Mouse (Mus musculus): ENCODE measurements around the gene Zan.
A peak's percentile ranks its signal among the peaks of the same experiment; 100 is the strongest.

The Zan gene

DNA sequence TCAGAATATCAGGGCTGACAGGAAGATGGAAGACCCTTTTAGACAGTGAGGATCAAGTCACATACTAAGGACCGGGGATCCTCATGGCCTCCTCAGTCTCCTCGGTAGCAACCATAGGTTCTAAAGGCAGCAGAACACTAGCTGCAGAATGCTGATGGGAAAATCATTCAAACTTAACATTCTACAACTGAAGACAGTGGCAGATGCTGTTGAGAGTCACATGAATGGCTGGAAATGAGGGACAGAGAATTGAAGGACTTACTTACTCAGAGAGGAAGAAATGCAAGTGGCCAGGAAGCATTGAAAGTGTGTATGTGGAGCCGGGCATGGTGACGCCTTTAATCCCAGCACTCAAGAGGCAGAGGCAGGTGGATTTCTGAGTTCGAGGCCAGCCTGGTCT lies at the start of gene Zan:
TSS of gene Zan (minus strand) at position 101 of the 400 bp plus-strand sequence.
- DNase-seq (ENCODE audit: low read depth, low spot score), result no peak

DNA sequence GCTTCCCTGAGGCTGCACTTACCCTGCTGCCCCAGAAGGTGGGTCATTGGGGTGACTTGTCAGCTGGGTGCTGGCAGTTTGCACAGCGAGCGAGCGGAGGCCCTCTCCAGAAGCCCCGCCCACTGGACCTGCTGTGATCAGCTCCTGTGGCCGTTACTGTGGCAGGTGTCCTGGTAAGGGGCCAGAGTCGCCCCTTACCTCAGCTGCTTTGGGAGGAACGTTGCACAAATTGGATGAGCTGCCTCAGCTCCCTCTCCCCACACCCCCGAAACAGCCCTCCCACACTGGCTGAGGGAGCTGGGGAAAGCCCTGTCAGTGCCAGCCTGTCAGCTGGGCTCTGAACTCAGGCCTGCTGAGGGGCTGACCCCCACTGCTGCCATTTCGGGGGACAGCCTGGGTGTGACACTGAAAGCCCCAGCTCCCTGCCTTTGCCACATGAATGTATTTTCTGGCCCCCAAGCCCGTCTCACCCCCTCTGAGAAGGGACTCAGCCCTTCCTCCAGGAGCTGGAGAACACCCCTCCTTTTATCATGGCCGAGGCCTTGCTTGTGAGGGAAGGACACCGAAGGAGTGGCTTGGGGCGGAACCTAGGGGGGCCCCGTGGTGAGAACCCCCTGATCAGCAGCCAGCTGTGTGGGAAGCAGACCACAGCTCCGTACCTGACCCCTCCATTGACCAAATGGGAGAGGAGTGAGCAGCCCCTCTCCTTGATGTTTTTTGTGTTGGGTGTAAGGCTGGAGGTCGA lies 49.5 kb upstream of the Zan start:
- DNase-seq (ENCODE audit: low read depth, low spot score), result no peak

DNA sequence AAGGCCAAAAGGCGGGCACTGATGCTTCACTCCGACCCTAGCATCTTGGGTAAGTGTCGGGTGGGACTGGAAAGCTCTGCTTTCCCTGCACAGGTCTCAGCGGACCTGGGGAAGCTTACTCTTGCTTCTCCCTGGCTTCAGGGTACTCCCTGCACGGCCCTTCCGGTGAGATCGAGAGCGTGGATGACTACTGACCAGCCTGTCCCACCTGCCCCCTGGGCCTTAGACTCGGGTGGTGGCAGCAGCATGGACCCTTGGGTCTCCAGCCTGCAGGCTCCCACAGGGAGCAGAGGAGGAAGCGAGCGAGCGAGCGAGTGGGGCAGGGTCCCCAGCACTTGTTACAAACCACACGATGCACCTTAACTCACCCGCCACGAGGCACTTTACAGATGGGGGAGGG lies 48.6 kb upstream of the Zan start:
- DNase-seq (ENCODE audit: low read depth, low spot score), result no peak

DNA sequence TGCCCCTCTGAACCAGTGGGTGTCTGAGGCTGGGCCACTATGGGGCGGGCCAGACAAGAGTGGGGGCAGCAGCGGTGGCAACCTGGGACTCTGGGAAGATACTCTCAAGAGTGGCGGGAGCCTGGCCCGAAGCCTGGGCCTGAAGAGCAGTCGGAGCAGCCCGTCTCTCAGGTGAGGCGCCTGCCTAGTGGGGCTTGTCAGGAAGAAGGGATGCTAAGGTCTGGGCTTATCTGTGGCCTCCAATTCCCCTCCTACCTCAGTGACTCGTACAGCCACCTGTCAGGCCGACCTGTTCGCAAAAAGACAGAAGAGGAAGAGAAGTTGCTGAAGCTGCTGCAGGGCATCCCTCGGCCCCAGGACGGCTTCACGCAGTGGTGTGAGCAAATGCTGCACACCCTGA lies 47.8 kb upstream of the Zan start:
- no peak for DNase-seq (ENCODE audit: low read depth, low spot score)

DNA sequence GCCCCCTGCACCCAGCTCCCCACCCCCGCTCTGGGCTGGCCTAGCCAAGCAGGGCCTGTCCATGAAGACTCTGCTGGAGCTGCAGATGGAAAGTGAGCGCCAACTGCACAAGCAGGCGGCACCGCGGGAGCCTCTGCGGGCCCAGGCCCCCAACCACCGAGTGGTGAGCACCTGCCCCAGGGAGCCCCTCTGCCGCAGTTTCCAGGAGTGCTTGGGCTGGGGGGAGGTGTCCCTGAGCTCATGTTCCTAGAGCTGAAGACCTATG lies 47.3 kb upstream of the Zan start:
- no peak for DNase-seq (ENCODE audit: low read depth, low spot score)

DNA sequence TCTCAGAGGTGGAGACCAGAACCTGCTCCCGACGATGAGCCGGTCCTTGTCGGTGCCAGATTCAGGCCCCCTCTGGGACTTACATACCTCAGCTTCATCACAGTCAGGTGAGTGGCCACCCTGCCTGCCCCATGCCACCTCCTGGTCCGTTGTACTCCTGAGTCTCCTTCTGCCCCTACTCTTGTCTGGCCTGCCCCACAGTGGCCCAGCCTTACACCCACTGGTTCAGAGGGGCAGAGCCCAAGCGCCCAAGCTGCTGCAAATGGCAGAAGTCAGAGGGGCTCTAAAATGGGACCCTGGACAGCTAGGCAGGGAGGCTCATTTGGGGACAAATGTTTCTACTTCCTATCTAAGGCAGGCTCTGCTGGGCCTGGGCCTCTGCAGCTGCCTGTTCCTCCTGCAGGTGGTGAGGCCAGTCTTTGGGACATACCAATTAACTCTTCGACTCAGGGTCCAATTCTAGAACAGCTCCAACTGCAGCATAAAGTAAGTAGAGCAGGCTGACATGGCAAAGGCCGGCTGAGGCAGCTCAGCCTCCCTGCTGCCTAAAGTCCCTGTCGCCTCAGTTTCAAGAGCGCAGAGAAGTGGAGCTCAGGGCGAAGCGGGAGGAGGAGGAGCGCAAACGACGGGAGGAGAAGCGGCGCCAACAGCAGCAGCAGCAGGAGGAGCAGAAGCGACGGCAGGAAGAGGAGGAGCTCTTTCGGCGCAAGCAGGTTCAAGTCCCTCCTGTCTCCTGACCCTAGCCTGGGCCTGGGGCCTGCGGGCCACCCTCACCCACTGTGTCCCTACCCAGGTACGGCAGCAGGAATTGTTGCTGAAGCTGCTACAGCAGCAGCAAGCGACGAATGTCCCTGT lies 46.8 kb upstream of the Zan start:
- no peak for DNase-seq (ENCODE audit: low read depth, low spot score)

DNA sequence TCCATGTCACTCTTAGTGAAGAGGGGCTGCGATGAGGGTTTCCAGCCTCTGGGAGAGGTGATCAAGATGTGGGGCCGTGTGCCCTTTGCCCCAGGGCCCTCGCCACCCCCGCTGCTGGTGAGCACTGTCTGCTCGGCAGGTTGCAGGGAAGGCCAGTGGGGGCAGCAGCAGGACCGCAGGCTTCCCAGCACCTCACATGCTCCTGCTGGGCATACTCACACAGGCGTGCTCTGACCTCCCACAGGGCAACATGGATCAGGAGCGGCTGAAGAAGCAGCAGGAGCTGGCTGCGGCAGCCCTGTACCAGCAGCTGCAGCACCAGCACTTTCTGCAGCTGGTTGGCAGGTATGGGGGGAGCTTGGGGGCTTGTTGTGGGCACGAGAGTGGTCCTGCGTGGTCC lies 45.8 kb upstream of the Zan start:
- DNase-seq (ENCODE audit: low read depth, low spot score), result no peak

DNA sequence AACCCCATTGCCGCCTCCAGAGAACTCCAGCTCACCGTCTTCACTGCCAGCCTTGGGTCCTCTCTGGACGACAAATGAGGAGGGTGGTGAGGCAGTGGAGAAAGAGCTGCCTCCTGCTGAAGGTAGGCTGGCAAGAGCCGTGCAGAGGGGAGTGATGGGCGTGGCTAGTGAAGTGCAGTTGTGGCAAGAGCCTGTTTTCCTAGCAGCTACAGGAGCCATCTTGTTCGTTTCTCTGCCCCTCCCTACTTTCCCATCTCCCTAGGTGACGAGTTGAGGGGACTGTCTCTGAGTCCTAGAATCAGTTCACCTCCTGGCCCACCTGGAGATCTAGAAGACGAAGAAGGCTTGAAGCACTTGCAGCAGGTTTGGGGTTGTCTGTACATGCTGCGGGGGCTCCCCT lies 45.0 kb upstream of the Zan start:
- no peak for DNase-seq (ENCODE audit: low read depth, low spot score)

DNA sequence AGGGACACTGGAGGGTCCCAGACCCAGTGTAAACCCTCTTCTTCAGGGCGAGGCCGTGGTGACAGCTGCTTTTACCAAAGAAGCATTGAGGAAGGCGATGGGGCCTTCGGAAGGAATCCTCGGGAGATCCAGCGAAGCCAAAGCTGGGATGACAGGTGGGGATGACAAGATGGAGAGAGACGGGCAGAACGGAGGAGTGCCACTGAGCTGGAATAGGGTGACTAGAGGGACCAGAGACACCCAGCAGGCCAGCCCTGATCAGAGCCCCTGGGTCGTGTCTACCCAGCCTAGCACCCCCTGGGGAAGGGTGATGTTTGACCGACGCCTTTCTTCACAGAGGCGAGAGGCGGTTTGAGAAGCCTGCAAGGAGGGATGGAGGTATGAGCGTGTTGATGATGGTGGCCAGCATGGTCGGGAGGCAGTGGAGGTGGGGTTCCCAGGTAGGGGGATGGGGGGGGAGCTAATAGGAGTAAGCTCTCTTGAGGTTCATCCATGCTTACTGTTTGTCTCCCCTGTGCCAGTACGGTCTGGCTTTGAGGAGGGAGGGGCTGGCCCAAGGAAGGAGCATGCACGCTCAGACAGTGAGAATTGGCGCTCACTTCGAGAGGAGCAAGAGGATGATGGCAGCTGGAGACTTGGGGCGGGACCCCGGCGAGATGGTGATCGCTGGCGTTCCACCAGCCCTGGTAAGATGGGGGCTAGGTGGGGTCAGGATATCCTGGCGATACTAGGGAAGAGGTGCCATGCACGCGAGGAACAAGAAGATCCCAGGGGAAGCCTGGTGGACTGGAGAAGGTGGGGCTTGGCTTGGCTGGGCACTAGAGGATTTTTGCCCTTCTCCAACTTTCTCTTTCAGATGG lies 43.1 kb upstream of the Zan start:
- DNase-seq (ENCODE audit: low read depth, low spot score), result no peak

DNA sequence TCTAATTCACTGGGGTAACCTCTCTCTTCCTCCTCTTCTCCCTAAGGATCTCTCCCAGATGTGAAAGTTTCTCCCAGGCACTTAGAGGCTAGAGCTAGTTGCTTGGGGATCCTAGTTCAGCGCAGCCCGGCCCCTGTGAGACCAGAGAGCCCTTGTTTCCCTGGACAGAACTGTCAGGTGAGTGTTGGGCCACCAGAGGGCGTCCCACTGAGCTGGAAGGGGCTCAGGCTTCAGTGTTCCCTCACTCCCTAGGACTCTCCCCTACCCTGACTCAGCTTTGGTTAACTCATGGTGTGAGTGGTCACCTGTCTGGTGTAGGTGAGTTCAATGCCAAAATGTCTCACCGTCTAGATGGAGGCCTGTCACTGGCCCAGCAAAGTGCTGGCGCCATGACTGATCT lies 41.6 kb upstream of the Zan start, which contains the start of gene Gigyf1:
TSS of gene Gigyf1 (plus strand) at position 113 of the 400 bp plus-strand sequence.
- DNase-seq (ENCODE audit: low read depth, low spot score), result peak; percentile 34

DNA sequence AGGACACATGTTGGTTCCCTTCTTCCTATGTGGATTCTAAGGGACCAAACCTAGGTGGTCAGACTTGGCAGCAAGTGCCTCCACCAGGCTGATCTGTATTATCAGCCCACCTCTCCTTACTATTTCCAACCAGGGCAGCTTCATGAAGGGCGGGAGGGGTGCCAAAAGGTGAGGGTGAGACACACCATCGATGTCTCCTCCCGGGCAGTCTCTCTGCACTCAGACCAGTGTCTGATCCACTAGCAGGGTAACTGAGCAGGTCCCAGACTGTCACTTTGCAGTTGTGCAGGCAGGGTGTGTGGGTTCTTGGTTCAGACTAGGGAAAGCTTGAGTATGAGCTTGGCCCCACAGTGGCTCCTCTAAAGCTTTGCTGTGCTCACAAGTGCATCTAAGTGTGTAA lies 37.9 kb upstream of the Zan start:
- DNase-seq (ENCODE audit: low read depth, low spot score), result no peak

DNA sequence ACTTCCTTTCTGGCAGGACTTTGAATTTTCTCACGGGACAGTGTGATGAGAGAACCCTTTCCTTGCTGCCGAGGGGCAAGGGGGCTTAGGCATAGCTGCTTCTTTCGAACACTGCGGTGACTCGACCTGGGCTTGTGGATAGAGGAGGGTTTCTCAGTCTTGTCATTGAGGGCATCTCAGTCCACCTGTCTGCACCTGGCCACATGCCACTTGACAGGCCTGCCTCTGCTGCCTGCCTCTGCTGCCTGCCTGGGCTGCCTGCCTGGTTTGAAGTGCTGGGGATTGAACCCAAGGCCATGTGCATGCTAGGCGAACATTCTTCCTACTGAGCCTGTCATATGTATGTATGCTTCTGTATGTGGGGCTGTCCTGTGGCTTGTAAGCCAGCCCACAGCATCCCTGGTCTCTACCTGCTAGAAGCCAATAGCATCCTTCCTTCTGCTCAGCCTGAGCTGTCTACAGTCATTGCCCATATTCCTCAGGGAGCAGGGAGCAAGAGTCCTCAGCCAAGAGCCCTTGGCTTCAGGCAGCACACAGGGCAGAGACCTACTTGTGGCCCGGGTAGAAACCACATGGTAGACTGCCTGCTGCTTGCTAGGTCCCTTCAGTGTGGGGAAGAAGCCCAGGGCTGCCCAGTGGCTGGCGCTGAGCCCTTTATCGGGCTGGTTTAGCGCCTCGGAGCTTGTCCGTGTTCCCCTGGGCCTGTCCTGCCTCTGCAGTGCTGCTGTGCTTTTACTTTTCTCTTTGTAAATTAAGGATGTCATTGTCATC lies 37.3 kb upstream of the Zan start:
- no peak for DNase-seq (ENCODE audit: low read depth, low spot score)

DNA sequence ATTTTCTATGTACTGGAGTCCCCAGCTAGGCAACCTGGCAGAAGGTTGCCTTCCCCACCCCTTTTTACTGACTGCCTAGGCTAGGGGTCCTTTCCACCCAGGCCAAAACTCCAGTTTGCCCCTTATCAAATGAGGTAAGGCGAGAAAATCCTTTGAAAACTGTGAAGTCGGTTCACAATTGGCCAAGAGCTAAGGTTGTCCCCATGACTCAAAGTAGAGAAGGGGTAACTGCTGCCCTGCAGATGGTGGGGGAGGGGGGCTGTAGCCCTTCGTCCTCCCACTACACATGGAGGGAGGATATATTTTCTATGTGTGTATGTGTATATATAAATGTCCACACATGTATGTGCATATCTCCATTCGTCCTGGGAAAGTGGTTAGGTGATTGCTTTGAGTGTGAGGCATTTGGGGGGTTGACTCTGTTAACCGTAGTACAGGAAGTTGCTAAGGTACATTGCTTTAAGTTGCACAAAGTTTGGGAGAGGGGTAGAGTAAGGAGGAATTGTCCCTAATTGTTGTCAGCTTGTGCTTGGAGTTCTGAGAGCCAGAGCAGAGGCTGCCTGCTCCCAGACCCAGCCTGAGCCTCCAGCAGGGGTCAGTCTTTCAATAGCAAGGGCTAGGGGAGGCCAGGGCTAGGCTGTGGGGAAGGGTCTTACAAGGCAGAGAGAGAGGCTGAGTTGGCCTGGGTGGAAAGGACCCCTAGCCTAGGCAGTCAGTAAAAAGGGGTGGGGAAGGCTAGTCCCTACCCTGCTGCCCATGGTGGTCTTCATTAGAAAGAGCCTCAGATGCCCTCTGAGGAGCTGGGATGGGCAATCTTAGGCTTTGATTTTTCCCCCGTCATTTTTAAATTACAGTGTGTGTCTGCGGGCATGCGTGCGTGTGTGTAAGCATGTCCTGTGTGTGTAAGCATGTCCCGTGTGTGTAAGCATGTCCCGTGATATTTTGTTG lies 36.3 kb upstream of the Zan start:
- peak; percentile 58 for DNase-seq (ENCODE audit: low read depth, low spot score)

DNA sequence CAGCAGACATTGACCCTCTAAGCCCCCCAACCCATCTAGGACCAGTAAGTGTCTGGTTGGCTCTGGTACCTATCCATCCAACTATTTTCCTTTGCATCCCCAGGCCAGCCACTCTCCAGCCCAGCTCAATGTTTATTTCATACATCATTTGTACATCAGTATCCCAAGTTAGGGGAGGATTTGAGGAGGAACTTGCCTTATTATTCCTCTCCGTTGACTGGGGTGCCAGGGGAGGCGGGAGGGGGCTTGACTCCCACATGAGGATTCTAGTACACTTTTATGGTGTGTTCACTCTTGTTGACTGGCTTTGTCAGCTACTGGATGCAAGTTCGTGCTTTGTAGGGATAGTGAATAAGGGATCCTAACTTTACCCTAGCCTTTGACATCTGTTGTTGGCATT lies 34.8 kb upstream of the Zan start:
- DNase-seq (ENCODE audit: low read depth, low spot score), result no peak

DNA sequence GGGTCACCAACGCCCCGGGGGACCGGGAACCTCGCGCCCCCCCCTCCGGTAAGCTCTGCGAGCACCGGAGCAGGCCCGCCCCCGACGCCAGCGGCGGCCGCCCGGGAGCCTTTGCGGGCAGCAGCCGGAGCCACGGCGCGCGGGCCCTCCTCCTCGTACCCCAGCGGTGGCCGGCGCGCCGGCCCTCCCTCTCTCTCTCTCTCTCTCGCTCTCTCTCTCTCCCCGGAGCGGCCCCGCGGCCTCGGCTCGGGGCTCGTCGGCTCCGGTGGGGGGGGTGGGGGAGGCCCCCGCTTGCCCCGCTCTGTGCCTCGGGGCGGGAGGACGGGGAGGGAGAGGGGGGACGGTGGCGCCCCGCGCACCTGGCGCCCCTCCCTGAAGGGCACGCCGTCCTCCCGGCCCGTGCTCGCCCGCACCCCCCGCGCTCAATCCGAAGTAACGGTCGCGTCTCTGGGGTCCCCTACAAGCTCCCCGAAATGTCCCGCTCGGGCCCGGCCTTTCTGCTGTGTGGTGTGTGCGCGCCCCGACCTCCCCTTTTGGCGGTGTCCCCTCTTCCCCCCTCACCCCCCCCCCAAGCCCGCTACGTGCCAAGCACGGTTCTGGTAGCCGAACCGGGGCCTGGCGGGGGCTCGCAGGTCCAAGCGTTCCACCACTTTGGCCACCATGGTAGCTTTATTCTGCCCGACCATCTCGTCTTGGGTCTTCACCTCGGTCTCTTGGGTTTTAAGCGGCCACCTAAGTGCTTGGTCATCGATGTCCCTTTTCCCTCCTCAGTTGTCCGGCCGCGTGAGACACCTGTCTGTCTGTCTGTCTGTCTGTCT lies 33.9 kb upstream of the Zan start:
- no peak for DNase-seq (ENCODE audit: low read depth, low spot score)

DNA sequence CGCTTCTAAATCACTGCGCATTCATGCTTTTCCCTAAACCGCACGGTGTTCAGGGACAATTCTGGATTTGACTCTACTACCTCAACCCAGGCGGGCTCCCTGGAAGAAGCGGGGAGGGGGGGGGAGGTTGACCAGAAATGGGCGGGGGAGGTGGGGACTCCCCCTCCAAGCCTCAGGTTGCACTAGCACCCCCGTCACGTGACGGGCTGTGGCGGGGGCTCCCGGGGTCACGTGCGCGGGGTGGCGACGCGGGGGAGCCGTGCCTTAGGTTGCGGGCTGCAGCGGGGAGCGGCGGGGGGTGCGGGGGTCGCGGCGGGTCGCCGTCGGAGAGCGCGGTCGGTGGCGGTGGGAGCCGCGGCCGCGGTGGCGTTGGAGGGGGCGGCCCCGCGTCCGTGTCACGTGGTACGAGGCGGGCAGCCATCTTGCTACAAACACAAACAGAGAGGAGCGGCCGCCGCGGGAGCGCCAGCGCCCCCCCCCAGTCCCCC lies 33.2 kb upstream of the Zan start:
- peak; percentile 73 for DNase-seq (ENCODE audit: low read depth, low spot score)

DNA sequence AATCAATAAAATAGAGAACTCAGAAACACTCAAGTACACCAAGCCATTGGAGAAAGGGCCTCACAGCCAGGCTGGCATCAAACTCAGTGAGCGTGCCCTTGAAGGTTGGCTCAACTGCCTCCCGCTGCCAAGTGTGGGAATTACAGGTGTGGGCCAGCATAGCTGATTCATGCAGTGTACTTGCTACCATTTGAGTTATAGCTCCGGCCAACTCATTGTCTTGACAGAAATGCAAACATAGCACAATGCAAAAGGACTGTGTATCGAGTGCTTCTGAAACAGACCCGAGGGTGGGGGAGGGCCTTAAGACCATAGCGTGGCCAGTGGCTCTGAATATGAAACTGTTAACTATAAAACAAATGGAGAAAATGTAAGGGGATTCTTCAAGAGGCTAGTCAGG lies 27.2 kb upstream of the Zan start:
- DNase-seq (ENCODE audit: low read depth, low spot score), result no peak

DNA sequence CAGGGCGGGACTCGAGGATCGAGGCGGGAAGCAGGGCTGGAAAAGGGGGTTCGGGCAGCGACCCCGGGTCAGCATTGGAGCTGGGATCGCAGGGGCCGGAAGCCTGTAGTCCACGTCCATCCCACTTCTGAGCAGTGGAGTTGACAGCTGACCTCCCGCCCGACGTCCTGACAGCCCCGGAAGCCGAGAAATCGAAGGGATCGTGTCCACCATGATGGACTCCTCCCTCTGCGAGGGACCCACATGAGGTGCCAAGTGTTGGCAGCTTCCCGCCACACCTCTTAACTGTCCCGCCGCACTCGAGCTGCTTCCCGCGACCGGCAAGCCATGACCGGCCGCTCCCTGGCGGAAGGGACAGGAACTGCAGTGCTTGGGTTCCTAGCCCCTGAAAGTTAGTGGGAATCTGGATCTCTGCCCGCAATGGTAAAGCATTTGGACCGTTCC lies 25.8 kb upstream of the Zan start:
- DNase-seq (ENCODE audit: low read depth, low spot score), result peak; percentile 87
